Mouse (Mus musculus) stomach, postnatal 0 days (tissue): Measurements from ENCODE around the gene Atoh8.

Experiments used
- CTCF ChIP-seq: IDR thresholded peaks from 2 replicates; pipeline ENCODE4 v1.5.1; 2016; ENCODE audit warnings: antibody characterized with exemption, low read depth, mild to moderate bottlenecking, moderate library complexity
- EP300 ChIP-seq: optimal IDR thresholded peaks from 2 replicates; pipeline ENCODE3; 2016; ENCODE audit warnings: antibody characterized with exemption

DNA sequence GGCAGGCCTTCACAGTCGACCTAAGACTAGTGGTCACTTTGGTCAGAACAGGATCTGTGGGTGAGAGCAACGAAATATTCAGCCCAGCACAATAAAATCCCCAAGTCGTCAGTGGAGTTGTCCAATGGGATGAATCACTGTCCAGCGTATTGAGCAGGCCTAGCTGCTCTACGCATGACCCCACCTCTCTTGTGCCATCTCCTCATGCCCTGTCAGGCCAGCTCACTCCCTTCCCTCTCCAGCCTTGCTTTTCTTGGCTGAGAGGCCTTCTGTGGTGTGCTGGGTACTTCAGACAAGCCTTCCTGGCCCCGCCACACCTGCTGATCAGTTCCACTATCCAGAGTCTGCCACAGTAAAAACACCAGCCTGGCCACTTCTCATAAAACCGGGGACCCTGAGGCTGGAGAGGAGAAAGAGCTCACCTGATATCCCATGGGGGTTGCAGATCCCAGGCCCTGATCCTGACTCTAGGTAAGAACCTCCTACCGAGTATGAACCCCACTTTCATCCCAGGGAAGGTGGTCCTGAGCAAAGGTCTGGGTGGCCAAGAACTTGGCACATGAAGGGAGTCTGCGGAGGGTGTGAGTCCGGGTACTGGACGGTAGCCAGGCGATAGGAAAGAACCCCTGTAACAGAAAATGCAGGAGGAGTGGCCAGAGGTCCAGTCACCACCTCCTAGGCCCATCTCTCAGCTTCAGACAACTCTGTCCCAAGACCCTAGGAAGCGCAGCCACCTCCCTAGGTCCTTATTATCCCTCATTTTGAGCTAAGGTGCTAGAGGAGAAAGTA lies 7.3 kb upstream of the Atoh8 start:
- TF ChIP-seq EP300, result no peak
- TF ChIP-seq CTCF, result no peak
